8 mouse cellular contexts compared by ENCODE assay signal in the genomic region with DNA sequence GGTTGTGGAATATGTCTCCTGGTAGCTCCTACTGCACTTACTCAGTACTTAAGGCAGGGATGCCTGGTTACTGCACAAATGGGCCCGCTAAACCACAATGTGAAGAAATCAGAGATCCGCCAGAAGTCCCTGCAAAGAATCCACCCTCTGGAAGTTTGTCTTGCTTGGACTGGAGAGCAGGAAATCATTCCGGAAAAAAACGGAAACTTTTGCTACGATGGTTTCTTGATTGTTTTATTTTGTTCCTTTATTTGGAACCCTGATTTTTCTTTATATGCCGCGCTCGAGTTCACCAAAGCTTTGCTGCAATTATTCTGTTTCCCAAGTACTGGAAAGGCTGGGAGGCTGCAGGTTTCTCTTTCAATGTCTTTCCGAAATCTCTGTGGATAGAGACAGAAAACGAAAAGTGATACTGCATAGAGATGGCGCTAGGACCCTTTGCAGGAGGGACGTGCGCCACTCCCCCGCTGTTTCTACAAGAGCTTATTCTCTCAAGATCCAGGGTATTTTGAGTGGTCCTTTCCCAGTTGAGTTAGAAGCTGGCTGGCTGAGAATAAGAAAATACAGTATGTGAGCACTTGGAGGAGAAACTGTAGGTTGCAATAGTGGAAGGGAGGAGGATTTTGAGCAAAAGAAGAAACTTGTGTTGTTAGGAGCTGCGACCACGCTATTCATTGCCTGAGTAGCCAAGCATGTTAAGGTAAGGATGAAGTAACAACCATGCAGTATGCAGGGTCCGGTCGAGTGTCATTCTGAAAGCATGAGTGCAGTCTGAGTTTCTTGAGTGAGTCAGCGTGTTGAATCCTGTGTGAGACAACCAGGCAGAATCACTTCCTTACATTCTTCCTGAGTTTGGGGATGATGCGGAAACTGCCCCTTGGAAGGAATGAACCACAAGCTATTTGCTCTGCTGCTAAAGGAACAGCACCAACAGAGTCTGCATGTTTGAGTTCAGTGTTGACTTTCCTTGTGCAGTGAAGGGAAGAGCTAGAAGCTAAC. TPM values are rescaled to one million over a fixed set of nuclear protein-coding genes. Genes with fewer than 3 reads are reported as not detected.
DNase-seq lines count a peak whose midpoint lies in the region; ATAC-seq and TF ChIP-seq lines count a peak whose summit lies in the region.

No protein-coding gene starts in this region.

- peaks cover 55% of the 10 kb centered on the region for H3K27me3 ChIP-seq in limb, embryonic 12.5 days
- no peaks in the 10 kb centered on the region for H3K27me3 ChIP-seq in thymus, adult 2 months (ENCODE audit: control insufficient read depth, insufficient read depth, low read length)

- no peak for ATAC-seq in limb, embryonic 12.5 days (ENCODE audit: insufficient number of reproducible peaks, insufficient read depth, low FRiP score, low TSS enrichment, low read depth)

- no peak overlapping the region for H3K9ac ChIP-seq in limb, embryonic 12.5 days (replicated peaks)

- no peak overlapping the region for H3K27ac ChIP-seq in limb, embryonic 12.5 days
- no peak overlapping the region for H3K27ac ChIP-seq in thymus, adult 2 months (ENCODE audit: control insufficient read depth, insufficient read depth, low read length)

- H3K4me1 ChIP-seq in limb, embryonic 12.5 days (replicated peaks): peaks cover 18% of the 10 kb centered on the region
- no peaks in the 10 kb centered on the region for H3K4me1 ChIP-seq in thymus, adult 2 months (replicated peaks; ENCODE audit: control insufficient read depth, insufficient read depth, low read length)

- TF ChIP-seq CTCF in thymus, adult 2 months (IDR thresholded peaks at IDR 0.05; ENCODE audit: borderline replicate concordance, control insufficient read depth, extremely low read depth, insufficient read depth, low read length, poor library complexity): no peak

- TF ChIP-seq POLR2A in thymus, adult 2 months (IDR thresholded peaks at IDR 0.05; ENCODE audit: control insufficient read depth, extremely low read depth, insufficient read depth, low read length, poor library complexity): no peak

- H3K4me3 ChIP-seq in limb, embryonic 12.5 days (replicated peaks): peak overlapping the region; percentile 56
- no peak overlapping the region for H3K4me3 ChIP-seq in thymus, adult 2 months (ENCODE audit: control insufficient read depth, insufficient read depth, low read length)

- H3K9me3 ChIP-seq in limb, embryonic 12.5 days: no peaks in the 10 kb centered on the region

- DNase-seq in Muller cell, postnatal 12 days (ENCODE audit: inconsistent ontology term): peak; percentile 34
- peak; percentile 72 for DNase-seq in brain, adult 2 months (ENCODE audit: low read depth, low spot score)
- peak; percentile 36 to 49 for DNase-seq in frontal cortex, postnatal 36 days (ENCODE audit: low spot score in 2 of 2)
- peak; percentile 49 to 55 for DNase-seq in right cerebral cortex, adult 2 months (ENCODE audit: low spot score in 2 of 2)
- DNase-seq in adrenal gland, adult 2 months: no peak
- no peak for DNase-seq in lung, postnatal 25 days (ENCODE audit: low spot score)
- no peak for DNase-seq in thymus, adult 2 months

- H3K36me3 ChIP-seq in limb, embryonic 12.5 days: no peaks in the 10 kb centered on the region
- H3K36me3 ChIP-seq in thymus, adult 2 months (ENCODE audit: control insufficient read depth, insufficient read depth, low read length): no peaks in the 10 kb centered on the region

- peak overlapping the region; percentile 98 for H3K4me2 ChIP-seq in limb, embryonic 12.5 days

- WGBS in limb, embryonic 12.5 days: 10% methylated on average over 20 of the region's 20 CpGs
- 11% methylated on average over 20 of the region's 20 CpGs for WGBS in thymus, adult 2 months

RNA-seq across cellular contexts. Expression of a gene that starts 1.2 kb away (rescaled TPM):
- 1.4 and 1.5 TPM in 2 replicates for polyA plus RNA-seq in limb, embryonic 12.5 days (2016; fragmentation: Nextera tagmentation; extraction: Ambion mirVana)
- under 1 TPM in 1 of 2 experiments, not detected in 1; 0.32 TPM for total RNA-seq in adrenal gland, adult 2 months (2021)
- 0.04 TPM in 1 of 2 replicates, not detected in the other for polyA plus RNA-seq in adrenal gland, adult 2 months (2012; rRNA removed)
- 0.11 and 0.50 TPM in 2 replicates for polyA plus RNA-seq in thymus, adult 2 months (2012; rRNA removed)

Comparison
In these comparisons a context has a peak if more than half of its experiments do, and no peak if none do; other contexts are left out.
1. DNase-seq: peak in Muller cell, postnatal 12 days (single experiment), brain, adult 2 months (single experiment), frontal cortex, postnatal 36 days (2 of 2) and right cerebral cortex, adult 2 months (2 of 2); none in adrenal gland, adult 2 months (single experiment), lung, postnatal 25 days (single experiment) and thymus, adult 2 months (single experiment).